Mouse (Mus musculus) spleen, adult 12 weeks (tissue): ENCODE data around the gene Slc22a20.
A peak's percentile ranks its signal among the peaks of the same experiment; 100 is the strongest.

Experiments used
- DNase-seq: peaks from one replicate; pipeline ENCODE4 v3.0.0; 2022; ENCODE audit warnings: low spot score

The Slc22a20 gene

DNA sequence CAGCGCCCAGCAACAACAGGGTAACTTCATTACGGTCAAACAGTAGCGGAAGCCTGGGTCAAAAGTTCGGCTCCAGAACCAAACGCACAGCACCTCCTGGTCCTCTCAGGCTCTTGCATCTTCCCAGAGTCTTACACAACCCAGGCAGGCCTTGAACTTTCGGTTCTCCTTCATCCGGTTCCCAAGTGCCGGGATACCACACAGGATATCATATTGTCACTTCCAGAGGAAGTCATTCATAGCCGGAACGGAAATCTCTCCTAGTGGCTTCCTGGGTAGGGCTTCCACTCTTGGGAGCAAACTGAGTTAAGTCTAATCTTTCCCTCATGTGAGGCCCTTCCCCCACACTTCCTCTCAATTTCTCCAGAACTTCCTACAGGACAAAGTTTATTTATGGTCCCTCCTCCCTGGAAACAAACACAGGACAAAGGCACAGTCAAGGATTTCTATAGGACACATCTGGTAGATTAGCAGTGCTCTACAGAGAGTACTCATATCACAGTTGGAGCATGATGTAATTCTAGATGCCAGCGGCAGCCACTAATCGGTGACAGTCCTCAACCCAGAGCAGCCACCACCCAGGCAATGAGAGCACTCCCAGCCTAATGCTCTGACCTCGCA lies 33.8 kb downstream of the Slc22a20 start:
- no peak for DNase-seq

DNA sequence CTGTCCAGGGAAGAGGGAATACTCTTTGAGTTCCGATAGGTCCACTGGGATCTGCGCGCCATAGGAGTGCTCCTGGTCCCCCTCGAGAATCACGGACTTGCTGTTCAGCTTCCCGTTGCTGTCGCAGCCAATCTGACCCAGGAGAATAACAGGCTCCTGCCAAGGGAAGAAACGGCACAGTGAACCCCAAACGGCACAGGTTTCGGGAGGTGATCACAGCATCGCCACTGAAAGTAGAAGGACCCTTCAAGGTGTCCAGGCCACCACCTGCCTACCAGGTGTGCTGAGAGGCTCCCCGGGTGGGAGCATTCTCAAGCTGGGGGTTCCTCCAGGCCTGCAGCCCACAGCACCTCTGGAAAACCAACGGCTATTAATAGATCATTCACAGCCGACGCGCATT lies 34.3 kb downstream of the Slc22a20 start:
- no peak for DNase-seq

DNA sequence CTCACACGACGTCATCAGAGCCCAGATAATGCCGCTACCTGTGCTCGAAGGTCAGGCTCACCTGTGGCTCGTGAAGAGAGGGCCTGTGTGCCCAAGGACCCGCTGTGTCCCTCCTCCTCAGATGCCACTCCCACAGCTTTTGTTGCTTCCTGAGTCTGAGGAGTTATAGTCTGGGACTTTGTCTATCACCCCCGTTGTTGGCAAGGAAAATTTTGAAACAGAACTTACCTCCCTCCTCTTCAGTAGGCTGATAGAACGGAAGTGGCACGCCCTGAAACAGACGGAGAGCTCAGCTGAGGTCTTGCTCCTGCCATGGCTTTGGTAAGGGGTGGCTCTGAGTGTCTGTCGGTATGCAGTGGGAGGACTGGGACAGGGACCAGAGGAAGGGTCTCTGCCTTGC lies 35.7 kb downstream of the Slc22a20 start:
- no peak for DNase-seq

DNA sequence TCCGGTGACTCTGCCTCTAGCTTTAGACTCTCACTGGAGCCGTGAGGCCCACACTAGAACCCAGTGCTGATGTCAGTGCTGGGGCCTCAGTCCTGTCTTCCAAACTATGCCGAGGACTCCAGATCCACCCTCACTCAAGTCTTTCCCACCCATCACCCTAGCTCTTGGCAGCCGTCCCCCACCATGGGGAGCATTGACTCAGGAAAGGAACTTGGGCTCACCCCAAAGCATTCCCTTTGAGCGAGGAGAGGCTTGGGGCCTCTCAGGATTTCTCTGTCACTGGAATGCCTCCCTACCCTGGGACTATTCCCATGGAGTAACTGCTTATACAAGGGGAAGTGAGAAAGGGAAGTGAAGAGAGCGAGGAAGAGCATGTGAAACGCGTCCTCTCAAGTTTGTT lies 40.1 kb downstream of the Slc22a20 start:
- DNase-seq = no peak

DNA sequence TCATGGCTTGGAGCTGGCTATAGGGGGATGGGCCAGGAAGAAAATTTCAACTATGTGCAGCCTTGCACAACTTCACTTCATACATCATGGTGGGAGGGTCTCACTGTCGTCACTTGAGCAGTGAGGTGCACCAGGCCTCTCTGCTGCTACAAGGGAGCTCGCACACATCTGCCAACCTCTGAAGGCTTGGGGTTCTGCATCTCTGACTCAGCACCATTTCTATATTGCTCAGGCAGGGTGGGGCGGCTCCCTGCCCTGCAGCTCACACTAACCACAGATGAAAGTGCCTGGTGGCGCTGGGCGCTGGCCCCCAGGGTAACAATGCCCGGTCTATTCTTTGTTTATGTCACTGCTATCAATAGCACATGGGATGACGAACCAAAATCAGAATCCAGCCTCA lies 40.9 kb downstream of the Slc22a20 start:
- no peak for DNase-seq

DNA sequence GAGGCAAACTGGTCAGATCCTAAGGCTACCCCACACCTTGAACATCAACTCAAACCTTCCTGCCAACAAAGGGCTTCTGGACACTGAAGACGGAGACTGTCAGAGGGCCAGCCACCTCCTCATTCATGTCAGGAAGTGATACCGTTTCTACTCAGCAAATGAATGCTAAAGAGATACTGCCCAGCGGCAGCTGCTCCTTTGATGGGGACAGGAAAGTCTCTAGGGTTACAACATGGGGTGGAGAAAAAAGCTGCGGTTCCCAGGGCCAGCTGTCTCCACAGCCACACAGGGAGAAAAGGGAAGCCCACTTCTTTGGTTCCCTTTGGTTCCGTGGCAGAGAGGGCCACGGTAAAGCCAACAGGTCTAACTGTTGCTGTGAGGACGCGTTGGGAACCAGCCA lies 41.8 kb downstream of the Slc22a20 start:
- DNase-seq = no peak

DNA sequence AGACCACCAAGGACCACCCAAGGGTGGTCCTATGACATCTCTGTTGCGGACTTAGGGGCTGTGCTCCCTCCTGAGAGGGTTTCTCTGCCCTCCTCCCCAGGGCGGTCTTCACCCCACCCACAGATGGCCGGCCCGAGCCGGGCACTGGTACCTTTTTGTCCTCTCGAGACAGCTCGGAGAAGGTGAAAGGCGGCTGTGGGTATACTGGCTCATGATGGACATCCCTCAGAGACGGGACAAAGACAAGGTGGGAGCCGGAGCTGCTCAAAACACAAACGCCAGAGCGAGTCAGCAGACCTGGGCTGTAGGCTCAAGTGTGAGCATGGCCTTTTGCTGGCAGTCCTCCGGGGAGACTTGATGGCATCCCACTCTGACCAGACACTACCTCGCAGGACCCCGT lies 42.5 kb downstream of the Slc22a20 start:
- DNase-seq = no peak

DNA sequence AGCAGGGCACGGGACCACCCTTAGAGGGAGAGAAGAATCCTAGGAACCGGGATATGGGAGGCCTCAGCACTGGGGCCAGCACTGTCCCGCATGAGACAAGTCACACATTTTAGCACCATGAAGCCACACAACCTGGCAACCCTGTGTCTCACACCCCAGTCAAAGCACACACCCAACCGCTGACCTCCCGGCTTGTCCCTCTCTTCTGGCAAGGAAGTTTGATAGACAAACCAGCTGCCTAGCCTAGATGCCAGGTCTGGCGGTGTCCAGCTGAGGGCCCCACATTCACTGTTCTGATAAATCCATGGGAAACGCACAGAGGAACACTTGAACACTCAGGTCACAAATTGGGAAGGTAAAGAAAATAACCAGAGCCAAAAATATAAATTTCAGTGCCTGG lies 43.4 kb downstream of the Slc22a20 start:
- no peak for DNase-seq

DNA sequence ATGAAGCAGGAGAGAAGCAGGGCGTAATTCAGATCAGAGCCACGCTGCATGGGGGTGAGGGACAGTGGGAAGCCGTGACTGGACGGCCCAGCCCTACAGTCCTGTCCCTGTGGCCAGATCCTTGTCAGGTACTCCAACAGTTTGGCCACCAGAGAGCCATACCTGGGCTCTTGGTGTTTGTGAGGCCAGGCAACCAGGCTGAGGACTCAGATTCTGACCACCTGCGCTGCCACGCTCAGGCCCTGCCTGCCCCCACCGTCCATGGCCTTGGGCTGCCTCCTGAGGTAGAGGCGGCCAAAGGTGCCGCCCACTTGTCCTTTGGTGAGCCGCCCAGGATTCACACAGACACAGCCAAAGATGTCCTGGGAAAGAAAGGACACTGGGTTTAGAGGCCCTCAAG lies 45.3 kb downstream of the Slc22a20 start:
- no peak for DNase-seq

DNA sequence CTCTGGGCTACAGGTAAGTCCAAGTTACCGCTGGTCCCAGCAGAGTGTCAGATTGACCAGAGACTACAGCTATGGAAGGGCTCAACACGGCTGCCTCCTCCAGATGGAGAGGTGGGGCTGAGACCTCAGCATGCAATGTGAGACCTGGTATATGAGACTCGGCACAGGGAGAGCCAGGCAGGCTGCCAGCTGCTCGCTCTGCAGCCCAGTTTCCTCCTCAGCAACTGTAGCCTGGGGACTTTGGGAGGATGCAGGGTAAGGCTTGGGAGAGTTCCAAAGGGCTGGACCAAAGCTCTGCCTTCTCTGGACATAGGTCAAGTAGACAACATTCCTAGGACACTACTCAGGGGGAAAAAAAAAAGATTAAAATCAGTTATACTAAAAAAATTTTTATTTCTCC lies 45.8 kb downstream of the Slc22a20 start:
- no peak for DNase-seq

DNA sequence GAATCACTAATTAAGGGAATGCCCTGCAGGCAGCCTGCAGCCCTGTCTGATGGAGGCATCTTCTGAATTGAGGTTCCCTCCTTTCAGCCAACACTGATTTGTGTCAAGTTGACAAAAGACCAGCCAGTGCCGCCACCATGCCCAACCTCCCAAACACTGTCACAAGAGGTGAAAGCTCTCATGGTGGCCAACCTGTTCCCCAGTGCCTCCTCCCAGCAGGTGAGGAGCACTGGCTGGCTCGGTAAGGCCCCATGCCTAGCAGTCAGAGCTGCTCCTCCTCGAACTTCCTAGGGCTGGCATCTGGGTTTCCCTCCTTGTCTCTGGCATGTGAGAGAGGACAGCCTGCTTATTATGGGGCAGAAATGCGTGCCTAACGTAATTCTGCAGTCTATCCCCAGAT lies 46.2 kb downstream of the Slc22a20 start:
- DNase-seq = no peak

DNA sequence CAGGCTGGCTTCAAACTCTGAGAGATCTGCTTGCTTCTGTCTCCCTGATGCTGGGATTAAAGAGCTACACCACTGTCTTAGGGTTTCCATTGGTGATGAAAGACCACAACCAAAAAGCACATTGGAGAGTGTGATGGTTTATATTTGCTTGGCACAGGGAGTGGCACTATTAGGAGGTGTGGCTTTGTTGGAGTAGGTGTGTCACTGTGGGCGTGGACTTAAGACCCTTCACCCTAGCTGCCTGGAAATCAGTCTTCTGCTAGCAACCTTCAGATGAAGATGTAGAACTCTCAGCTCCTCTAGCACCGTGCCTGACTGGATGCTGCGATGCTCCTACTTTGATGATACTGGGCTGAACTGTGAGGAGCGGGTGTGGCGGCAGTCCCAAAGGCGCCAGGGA lies 47.4 kb downstream of the Slc22a20 start:
- no peak for DNase-seq

DNA sequence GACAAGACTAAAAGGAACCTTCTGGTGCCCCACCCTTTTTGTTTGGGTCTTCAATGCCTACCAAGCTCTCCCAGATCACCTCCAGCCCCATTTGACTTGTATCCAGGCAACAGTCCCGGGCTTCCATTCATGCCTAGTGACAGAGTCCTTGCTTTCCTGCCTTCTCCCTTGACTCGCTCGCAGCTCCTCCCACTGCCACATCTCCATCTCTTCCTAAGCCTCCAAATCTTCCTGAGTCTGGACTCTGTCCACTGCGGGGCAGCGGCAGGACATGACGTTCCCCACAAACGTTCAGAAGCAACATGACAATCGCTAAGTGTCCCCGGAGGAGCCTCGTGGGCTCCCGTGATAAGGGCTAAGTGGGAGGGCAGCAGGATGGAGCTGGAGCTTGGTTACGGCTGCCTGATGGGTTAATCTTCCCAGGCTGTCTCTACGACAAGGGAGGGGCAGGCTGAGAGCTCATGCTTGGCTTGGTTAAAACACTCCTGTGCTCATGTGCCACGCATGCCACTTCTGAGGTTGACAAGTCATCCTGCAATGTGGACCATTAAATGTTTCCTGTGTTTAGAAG lies 48.0 kb downstream of the Slc22a20 start:
- DNase-seq = peak; percentile 38

DNA sequence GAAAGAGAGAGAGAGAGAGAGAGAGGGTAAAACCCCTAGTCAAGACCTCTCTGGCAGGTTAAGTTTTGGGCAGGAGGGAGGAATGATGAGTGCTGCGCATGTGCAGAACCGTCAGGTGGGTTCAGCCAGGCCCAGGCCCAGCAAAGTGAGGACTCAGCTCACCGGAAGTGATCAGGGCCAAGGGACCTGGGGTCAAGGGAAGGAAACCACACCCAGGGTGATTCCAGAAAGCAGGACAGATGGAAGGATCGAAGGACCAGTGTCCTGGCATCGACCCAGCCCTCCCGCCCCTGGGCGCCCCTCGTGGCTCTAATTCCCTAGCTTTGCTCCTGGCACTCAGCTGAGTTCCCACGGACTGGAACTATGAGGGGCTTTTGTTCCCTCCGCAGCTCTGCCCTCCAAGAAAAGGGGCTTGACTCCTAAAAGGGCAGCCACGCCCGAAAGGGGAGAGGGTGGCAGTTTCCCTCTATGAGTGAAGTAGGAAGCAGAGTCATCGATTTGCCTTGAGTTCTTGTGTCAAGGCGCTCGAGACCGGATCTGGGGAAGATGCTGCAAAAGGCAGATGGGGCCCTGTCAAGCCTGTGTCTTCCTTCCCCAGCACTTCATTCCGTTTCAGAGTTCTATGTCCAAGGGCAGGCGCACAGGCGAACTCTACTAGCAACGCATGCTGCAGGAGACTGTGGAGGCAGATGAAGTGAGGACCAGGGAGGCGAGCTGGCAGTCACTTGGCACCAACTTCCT lies 48.7 kb downstream of the Slc22a20 start:
- DNase-seq = no peak

DNA sequence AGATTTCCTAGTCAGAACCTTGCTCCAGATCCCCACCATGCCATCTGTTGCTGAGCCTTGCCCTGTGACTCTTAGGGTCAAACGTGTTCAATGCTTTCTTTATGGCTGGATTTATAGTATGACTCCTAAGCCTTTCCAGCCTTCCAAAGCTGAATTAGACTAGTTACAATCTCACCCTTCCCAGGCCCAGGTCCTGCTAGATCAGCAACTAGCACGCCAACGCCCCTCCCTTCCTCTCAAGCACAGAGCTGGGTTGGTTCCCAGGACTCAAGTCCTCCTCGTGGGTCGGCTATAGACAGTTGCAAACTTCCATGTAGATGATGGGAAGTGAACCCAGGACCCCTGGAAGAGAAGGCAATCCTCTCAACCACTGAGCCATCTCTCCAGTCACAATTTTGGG lies 50.3 kb downstream of the Slc22a20 start:
- no peak for DNase-seq

DNA sequence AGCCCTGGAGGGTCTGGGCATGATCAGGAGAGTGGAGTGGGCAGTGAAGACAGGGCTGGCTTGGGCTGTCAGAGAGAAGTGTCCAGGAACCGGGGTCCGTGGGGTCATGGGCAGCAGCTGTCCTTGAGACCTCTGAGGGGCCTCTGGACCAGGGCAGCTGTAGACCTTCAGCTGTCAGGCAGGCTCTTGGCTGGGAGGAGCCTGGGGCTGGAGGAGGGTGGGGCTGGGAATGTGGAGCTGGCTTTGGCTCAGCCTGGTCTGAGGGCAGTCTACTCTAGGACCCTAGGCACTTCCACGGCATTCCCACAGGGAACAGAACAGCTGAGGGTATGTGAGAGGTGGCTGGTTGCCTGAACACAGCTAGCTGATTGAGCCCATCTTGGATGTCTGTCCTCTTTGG lies 50.7 kb downstream of the Slc22a20 start:
- DNase-seq = no peak

DNA sequence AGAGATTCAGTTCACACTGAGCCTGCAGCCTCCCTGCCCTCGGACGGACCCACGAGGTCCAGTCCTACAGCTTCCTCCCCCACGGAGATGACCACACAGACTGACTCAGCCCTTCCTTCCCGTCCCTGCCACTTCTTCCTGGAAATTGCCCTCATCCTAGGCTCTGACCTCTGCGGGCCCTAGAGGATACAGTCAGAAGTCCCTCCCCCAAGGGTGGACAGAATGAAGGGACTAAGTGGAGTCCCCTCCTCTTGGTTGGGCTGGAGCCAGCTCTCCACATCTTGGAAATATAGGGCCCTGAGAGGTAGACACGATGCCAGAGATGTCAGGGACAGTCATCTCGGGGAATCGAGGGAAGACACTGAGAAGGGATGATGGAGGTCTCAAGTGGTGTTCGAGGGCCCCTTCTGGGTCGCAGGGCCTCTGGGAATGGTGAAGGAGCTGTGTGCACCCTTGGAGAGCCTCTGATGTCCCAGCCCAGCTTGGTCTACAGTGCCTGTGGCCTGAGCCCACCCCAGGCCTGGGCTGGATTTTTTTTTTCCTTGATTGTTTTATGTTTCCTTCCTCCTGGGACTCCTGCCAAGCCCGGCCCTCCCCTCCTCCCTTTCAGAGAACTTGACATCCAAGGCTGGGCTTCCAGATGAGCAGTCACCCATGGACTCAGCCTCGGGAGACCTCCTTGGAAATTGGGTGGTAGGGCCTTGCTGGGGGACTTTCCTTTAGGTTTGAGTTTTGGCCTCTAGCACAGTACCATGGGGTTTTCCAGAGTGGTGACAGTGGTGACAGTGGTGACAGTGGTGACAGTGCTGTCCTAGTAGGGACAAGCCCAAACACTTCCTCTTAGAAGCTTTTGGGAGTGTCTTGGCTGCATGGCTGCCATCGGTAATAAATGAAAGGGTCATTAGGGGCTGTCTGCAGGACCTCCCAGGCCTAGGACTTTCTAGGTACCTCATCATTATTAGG lies 56.0 kb downstream of the Slc22a20 start:
- no peak for DNase-seq

DNA sequence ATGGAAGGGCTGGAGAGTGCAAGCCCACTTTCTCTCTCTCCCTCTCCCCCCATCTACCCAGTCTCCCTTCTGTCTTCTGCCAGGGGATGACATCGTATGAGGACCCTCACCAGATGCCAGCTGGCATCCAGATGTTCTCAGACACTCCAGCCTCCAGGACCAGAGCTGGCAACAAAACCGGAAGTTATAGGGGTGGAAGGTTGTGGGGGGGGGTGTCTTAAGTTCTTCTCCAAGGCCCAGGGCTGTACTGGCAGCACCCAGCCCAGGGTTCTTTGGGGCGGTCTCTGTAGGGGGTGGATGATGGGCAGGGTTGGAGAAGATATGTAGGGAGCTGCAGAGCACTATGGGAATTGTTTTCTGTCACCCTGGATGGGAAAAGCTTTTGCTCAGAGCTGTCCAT lies 57.4 kb downstream of the Slc22a20 start:
- DNase-seq = no peak

DNA sequence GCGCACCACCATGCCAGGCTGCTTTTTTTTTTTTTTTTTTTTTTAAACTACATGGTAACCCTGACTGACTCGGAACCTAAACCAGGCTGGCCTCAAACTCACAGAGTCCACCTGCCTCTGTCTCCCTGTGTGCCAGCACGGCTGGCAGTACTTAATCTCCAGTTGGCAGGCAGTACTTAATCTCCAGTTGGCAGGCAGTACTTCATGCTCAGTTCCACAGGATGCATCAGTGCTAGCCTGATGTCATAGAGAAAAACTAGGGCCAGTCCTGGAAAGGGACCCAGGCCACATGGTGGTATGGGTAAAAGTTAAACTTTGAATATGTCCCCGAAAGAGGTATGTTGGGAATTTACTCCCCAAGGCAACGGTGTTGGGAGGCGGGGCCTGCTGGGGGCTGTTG lies 57.8 kb downstream of the Slc22a20 start:
- peak; percentile 17 for DNase-seq

DNA sequence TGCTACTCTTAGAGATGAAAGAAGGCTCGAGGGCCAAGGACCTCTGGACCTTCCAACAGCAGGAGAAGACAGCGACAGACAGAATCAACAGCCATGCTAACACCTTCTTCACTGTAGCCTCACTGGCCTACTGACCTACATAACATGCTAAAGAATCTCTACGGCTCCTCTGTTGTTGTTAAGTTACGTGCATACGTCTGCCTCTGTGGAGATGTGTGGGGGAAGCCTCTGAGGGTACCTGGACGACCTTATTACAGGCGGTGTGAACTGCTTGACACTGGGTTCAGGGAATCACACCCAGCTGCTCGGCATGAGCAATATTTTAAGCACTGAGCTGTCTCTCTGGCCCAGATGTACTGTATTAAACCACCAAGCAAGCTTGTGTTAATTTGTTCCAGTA lies 58.4 kb downstream of the Slc22a20 start:
- no peak for DNase-seq

DNA sequence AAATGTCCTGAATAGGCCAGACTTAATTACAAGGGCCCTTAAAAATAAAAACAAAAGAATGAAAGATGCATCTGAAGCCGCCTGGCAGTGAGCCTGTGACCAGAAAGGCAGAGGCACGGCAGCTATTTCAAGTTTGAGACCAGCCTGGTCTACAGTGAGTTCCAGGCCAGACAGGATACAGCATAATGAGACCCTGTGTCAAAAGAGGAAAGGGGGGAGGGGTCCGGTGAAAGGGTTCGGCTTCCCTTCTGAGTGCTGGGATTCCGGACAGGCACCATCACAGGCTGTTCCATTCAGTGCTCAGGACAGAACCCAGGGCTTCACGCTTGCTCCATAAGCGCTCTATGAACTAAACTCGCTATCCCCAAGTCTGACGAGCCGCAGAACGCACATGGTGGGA lies 58.9 kb downstream of the Slc22a20 start:
- no peak for DNase-seq

DNA sequence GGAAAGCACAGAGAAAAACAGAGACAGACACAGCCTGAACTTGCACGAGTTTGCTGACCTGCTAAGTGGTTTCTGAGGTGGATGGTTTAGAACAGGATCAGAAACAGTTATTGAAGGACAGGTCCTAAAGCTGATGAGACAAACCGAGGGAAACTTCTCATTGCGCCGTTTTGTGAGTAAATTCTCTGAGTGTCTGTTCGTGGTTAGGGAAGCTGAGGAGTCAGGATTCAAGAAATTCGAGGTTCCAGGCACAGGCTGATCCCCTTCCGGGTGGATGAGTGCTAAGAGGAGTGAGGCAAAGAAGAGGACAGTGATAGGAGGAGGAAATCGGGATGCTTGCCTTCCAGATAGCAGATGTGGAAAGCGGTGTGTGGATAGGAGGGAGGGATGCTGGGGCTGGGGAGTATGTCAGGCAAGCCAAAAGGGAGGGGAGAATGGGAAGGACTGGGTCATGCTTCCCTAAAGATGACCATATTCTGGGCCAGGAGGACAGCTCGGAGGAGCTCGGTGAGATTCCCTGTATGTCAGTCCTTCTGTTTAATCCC lies 60.6 kb downstream of the Slc22a20 start:
- DNase-seq = no peak
